Mouse (Mus musculus) heart, postnatal 0 days (tissue): ENCODE measurements around the gene Gm1043.

Experiments used
- CTCF ChIP-seq: IDR thresholded peaks from 2 replicates; pipeline ENCODE4 v1.5.1; 2016; ENCODE audit warnings: antibody characterized with exemption, control low read depth, low read depth
- EP300 ChIP-seq: IDR thresholded peaks from 2 replicates; pipeline ENCODE4 v1.6.1; 2016; ENCODE audit warnings: antibody characterized with exemption, low read depth

- TF ChIP-seq EP300 (no peak), CTCF (no peak)
Measured at GRCm38 (mm10) chr5:37080601-37081000, 4.6 kb upstream of the Gm1043 start.
